Mouse (Mus musculus): ENCODE results near the gene Tbc1d30. TPM values are rescaled to one million over a fixed set of nuclear protein-coding genes. Genes with fewer than 3 reads are reported as not detected.
A peak's percentile ranks its signal among the peaks of the same experiment; 100 is the strongest.

Tbc1d30 gene
- 1.1 and 1.3 TPM in 2 replicates for polyA plus RNA-seq (2012; rRNA removed)

DNA sequence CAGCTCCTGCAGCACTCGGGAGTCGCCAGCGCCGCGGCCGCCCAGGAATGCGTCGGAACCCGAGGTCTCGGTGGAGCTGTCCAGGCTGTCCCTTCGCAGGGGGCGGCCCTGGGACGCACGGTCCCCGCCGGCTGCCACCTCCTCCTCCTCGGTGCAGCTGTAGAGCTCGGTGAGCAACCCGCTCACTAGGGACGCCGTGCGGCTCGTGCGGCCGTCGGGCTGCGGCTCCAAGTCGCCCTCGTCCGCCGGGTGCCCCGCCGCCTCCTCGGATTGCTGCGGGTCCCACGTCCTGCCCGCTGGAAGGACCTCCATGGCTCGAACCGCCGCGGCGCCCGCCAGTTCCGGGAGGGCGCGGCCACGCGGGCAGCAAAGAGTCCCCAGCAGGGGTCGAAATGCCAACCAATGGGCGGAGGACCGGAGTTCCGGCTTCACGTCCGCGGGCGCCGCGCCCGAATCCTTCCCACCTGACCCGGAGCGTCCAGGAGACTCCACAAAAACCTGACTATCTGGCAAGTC, at the start of gene Tbc1d30:
Tbc1d30 (minus strand) TSS at position 213 of the 516 bp plus-strand sequence.
- H3K36me3 ChIP-seq (ENCODE audit: control insufficient read depth, insufficient read depth, low read length), result no peaks in the 10 kb centered on the region

DNA sequence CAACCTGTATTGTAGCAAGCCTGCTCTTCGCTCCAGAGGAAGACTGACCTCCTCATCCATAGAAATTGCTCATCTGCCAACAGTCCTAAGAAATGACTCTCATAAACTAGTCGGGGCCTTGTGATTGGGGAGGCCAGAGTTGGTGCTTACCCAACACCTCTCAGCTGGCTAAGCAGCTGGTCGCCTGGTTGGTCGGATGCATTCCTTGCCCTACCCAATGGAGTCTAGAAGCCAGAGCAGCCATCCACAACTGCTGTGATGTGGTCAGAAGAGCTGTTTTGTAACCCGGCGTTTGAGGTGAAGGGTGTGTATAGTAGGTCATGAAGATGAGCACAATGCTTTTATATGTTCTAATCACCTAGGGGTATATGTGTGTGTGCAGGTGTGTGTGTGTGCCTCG, 47.5 kb upstream of the Tbc1d30 start:
- no peaks in the 10 kb centered on the region for H3K4me1 ChIP-seq (ENCODE audit: control insufficient read depth, insufficient read depth, low read length)
- H3K36me3 ChIP-seq (ENCODE audit: control insufficient read depth, insufficient read depth, low read length), result no peaks in the 10 kb centered on the region
- no peak overlapping the region for H3K27ac ChIP-seq (ENCODE audit: control insufficient read depth, insufficient read depth, low read depth, low read length)
- no peaks in the 10 kb centered on the region for H3K27me3 ChIP-seq (ENCODE audit: control insufficient read depth, insufficient read depth, low read length)
- TF ChIP-seq CTCF (IDR thresholded peaks at IDR 0.05; ENCODE audit: control insufficient read depth, insufficient read depth, insufficient replicate concordance, low read depth, low read length) (no peak), POLR2A (IDR thresholded peaks at IDR 0.05; ENCODE audit: control insufficient read depth, low read depth, low read length) (no peak)
- H3K4me3 ChIP-seq (ENCODE audit: control insufficient read depth, low read depth, low read length), result no peak overlapping the region

More for the DNA sequence above, at the start of gene Tbc1d30:
- Histone ChIP-seq H3K27ac (ENCODE audit: control insufficient read depth, insufficient read depth, low read depth, low read length) (no peak within 1 kb of the TSS), H3K4me1 (ENCODE audit: control insufficient read depth, insufficient read depth, low read length) (peaks cover 12% of the 10 kb centered on the region), H3K27me3 (ENCODE audit: control insufficient read depth, insufficient read depth, low read length) (peaks cover 3% of the 10 kb centered on the region; the same call in 1 of the 2 replicates), H3K4me3 (ENCODE audit: control insufficient read depth, low read depth, low read length) (peak within 1 kb of the TSS; percentile 60)
- TF ChIP-seq POLR2A (IDR thresholded peaks at IDR 0.05; ENCODE audit: control insufficient read depth, low read depth, low read length) (no peak), CTCF (IDR thresholded peaks at IDR 0.05; ENCODE audit: control insufficient read depth, insufficient read depth, insufficient replicate concordance, low read depth, low read length) (no peak)

DNA sequence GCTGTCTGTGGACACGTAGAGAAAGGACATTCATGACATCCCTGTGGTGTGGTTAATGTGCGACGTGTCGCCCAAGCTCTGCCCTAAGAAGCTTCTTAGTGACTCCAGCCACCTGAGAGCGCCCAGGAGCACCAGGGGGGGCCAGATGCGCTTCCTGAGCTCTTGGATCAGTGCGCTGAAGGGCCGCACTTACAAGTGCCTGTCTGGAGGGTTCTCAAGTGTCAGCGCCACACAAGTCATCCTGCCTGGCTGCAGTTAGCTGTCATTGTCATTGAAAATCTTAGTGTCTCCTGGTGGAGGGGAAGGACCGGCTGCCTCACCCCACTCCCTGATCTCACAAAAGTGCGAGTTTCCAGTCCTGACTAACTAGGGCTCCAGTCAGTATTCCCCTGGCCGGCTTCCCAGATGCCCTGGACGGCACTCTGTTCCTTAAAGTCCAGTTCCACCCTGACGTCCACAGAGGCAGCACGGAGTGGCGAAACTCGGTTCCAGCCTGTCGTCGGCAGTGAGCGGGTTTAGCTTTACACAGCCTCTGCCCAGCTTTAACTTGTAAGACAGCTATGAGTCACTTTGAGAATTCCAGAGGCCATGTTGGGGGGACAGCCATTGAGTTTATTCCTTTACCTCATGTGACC, 44.6 kb upstream of the Tbc1d30 start:
- no peak for TF ChIP-seq CTCF (IDR thresholded peaks at IDR 0.05; ENCODE audit: control insufficient read depth, insufficient read depth, insufficient replicate concordance, low read depth, low read length)
- no peak for TF ChIP-seq POLR2A (IDR thresholded peaks at IDR 0.05; ENCODE audit: control insufficient read depth, low read depth, low read length)
- Histone ChIP-seq H3K4me3 (ENCODE audit: control insufficient read depth, low read depth, low read length) (no peak overlapping the region), H3K27ac (ENCODE audit: control insufficient read depth, insufficient read depth, low read depth, low read length) (no peak overlapping the region), H3K27me3 (ENCODE audit: control insufficient read depth, insufficient read depth, low read length) (no peaks in the 10 kb centered on the region), H3K4me1 (ENCODE audit: control insufficient read depth, insufficient read depth, low read length) (no peaks in the 10 kb centered on the region), H3K36me3 (ENCODE audit: control insufficient read depth, insufficient read depth, low read length) (no peaks in the 10 kb centered on the region)

DNA sequence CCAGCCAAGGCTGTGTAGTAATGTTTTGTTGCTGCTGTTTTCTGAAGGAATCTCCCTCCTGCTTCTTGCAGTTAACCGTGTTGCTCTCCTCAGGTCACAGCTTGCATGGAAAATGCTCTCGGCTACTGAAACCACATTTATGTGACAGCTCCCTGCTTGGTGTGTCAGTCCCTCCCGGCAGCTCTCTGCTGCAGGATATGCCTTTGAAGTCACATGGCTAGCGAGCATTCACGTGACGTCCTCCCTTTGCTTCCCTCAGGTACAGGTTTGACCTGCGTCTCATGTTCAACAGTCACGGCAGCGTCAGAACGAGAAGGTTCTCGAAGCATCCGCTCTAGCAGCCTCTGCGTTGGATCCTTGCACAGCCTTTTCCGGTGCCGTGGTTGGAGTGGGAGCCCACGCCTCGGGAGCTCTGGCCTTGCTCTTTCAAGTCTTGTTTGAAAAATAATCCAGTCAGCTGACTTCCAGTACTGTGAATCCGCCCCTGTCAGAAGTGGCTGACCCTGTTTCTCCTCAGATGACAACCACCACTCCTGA, 43.8 kb upstream of the Tbc1d30 start:
- Histone ChIP-seq H3K4me1 (ENCODE audit: control insufficient read depth, insufficient read depth, low read length) (no peaks in the 10 kb centered on the region), H3K27me3 (ENCODE audit: control insufficient read depth, insufficient read depth, low read length) (no peaks in the 10 kb centered on the region), H3K27ac (ENCODE audit: control insufficient read depth, insufficient read depth, low read depth, low read length) (no peak overlapping the region), H3K36me3 (ENCODE audit: control insufficient read depth, insufficient read depth, low read length) (no peaks in the 10 kb centered on the region), H3K4me3 (ENCODE audit: control insufficient read depth, low read depth, low read length) (no peak overlapping the region)
- TF ChIP-seq CTCF (IDR thresholded peaks at IDR 0.05; ENCODE audit: control insufficient read depth, insufficient read depth, insufficient replicate concordance, low read depth, low read length) (no peak), POLR2A (IDR thresholded peaks at IDR 0.05; ENCODE audit: control insufficient read depth, low read depth, low read length) (no peak)

DNA sequence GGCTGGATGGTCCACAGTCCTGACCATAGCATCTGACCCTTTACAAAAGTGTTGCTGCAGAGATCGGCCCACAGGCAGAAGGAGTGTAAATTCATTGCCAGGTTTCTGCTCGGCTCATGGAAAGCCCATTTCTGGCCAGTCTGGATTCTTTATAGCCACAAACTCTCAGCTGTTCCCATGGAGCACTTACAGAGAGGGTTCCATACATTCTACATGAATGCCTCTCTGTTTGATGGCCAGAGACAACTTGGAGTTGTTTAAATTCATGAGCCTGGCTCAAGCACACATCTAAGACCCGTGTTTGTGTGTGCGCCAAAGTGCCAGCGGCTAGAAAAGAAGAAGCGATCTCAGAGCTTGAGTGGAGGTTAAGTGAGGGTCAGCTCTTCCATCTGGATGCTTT, 43.2 kb upstream of the Tbc1d30 start:
- Histone ChIP-seq H3K4me3 (ENCODE audit: control insufficient read depth, low read depth, low read length) (no peak overlapping the region), H3K4me1 (ENCODE audit: control insufficient read depth, insufficient read depth, low read length) (no peaks in the 10 kb centered on the region), H3K27ac (ENCODE audit: control insufficient read depth, insufficient read depth, low read depth, low read length) (no peak overlapping the region), H3K27me3 (ENCODE audit: control insufficient read depth, insufficient read depth, low read length) (no peaks in the 10 kb centered on the region), H3K36me3 (ENCODE audit: control insufficient read depth, insufficient read depth, low read length) (no peaks in the 10 kb centered on the region)
- TF ChIP-seq POLR2A (IDR thresholded peaks at IDR 0.05; ENCODE audit: control insufficient read depth, low read depth, low read length) (no peak), CTCF (IDR thresholded peaks at IDR 0.05; ENCODE audit: control insufficient read depth, insufficient read depth, insufficient replicate concordance, low read depth, low read length) (no peak)

DNA sequence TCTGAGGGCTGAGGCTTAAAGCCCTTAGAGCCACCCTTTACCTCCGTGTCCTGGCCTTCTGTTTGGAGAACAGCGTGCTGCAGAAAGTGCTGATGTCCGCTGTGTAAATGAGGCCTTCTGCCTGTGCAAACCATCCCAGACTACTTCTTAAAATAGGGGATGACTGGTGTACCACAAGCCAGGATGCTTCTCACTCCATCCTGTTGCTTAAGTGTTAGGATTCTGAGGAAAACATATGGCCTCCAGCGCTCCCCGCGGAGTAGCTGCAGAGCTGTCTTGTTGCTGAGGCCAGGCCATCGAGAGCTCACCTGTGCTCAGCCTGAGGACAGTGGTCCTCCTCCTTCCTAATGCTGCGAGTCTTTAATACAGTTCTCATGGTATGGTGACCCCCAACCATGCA, 40.8 kb upstream of the Tbc1d30 start:
- TF ChIP-seq POLR2A (IDR thresholded peaks at IDR 0.05; ENCODE audit: control insufficient read depth, low read depth, low read length) (no peak), CTCF (IDR thresholded peaks at IDR 0.05; ENCODE audit: control insufficient read depth, insufficient read depth, insufficient replicate concordance, low read depth, low read length) (no peak)
- Histone ChIP-seq H3K4me3 (ENCODE audit: control insufficient read depth, low read depth, low read length) (no peak overlapping the region), H3K27me3 (ENCODE audit: control insufficient read depth, insufficient read depth, low read length) (no peaks in the 10 kb centered on the region), H3K27ac (ENCODE audit: control insufficient read depth, insufficient read depth, low read depth, low read length) (no peak overlapping the region), H3K4me1 (ENCODE audit: control insufficient read depth, insufficient read depth, low read length) (no peaks in the 10 kb centered on the region), H3K36me3 (ENCODE audit: control insufficient read depth, insufficient read depth, low read length) (no peaks in the 10 kb centered on the region)

DNA sequence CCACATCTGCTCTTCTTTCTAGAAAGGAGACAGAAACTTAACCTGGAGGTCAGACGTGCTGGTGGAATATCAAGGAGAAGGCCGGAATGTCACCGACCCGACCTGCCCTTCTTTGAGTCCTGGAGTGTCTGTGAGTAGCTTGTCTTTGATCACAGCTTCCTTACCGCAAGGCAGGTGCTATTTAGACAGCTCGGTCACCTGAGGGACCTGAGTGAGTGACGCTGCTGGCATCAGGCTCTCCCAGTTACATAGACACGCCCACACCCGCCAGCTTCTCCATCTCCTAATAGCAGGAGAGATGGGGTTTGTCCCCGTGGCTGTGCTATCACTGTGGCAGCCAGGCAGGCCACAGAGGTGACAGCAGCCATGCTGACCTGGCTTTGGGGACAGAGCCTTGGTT, 39.5 kb upstream of the Tbc1d30 start:
- Histone ChIP-seq H3K4me1 (ENCODE audit: control insufficient read depth, insufficient read depth, low read length) (no peaks in the 10 kb centered on the region), H3K36me3 (ENCODE audit: control insufficient read depth, insufficient read depth, low read length) (no peaks in the 10 kb centered on the region), H3K27me3 (ENCODE audit: control insufficient read depth, insufficient read depth, low read length) (no peaks in the 10 kb centered on the region), H3K4me3 (ENCODE audit: control insufficient read depth, low read depth, low read length) (no peak overlapping the region), H3K27ac (ENCODE audit: control insufficient read depth, insufficient read depth, low read depth, low read length) (no peak overlapping the region)
- TF ChIP-seq POLR2A (IDR thresholded peaks at IDR 0.05; ENCODE audit: control insufficient read depth, low read depth, low read length), result no peak
- TF ChIP-seq CTCF (IDR thresholded peaks at IDR 0.05; ENCODE audit: control insufficient read depth, insufficient read depth, insufficient replicate concordance, low read depth, low read length), result no peak
